Mouse (Mus musculus): ENCODE measurements around the gene Mthfd1l. TPM values are rescaled to one million over a fixed set of nuclear protein-coding genes. Genes with fewer than 3 reads are reported as not detected.

The Mthfd1l gene
- polyA plus RNA-seq, 1 experiment, result 5.8 TPM

DNA sequence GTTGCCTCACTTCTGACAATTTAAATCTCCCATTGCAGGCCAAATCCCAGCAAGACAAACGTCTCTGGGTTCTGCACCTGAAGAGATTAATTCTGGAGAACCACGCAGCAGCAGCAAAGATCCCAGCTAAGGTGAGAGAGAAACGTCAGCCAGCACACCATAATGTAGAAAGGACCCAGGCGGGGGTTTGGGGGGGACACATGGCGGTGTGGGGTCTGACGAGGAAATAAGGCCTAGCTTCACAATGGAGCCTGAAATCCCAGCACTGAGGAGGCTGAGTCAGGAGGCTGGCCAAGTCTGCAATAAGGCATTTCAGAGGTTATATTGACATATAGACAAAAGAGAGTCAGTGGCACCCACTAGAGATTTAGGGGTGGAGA, 32.3 kb upstream of the Mthfd1l start:
- 91% methylated on average over 6 of the region's 6 CpGs for WGBS
- no peak overlapping the region for H3K27ac ChIP-seq (ENCODE audit: insufficient read depth, low read length)
- no peaks in the 10 kb centered on the region for H3K4me1 ChIP-seq (ENCODE audit: control insufficient read depth, insufficient read depth, insufficient read length)
- DNase-seq (ENCODE audit: low read depth in 1 of 2, low spot score in 2 of 2), result no peak
- TF ChIP-seq POLR2A (IDR thresholded peaks at IDR 0.05; ENCODE audit: low read depth, low read length), result no peak
- TF ChIP-seq CTCF (IDR thresholded peaks at IDR 0.05; ENCODE audit: extremely low read depth, insufficient read depth, insufficient read length, insufficient replicate concordance), result no peak
- no peaks in the 10 kb centered on the region for H3K27me3 ChIP-seq (ENCODE audit: control insufficient read depth, insufficient read depth, low read length)
- H3K4me3 ChIP-seq (ENCODE audit: extremely low read depth, insufficient read depth, insufficient read length), result no peak overlapping the region
- no peaks in the 10 kb centered on the region for H3K36me3 ChIP-seq (ENCODE audit: control insufficient read depth, insufficient read depth, low read length)

DNA sequence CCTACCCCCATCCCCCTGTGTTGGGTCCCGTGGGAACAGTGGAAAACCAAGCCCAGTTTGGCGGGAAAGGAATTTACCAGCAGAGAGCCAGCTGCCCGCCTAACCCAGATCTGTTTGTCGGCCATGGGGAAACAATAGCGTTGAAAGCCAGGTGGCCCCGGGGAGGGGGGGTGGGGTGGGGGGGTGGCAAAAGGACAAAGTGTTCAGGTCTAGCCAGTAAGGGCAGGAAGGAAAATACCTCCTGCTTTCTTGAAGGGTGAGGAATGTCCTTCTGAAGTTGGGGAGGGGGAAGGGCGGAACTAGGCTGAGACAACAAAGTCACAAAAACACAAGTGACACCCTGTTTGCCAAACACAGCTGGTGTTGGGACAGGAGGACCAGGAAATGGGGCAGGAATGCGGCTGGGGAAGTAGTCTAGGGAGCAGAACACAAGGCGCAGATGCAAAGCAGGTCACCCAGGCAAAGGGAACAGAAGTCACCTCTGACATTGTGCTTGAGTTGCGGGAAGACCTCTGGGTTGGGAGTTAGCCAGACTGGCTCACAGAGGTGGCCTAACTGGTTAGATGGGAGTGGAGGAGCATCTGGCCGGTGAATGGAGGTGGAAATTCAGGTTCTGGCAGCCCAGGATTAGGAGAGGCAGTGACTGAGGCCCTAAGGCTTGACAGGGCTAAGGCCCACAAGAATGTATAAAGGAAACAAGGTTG, 31.7 kb upstream of the Mthfd1l start:
- no peak for DNase-seq (ENCODE audit: low read depth in 1 of 2, low spot score in 2 of 2)
- Histone ChIP-seq H3K4me3 (ENCODE audit: extremely low read depth, insufficient read depth, insufficient read length) (no peak overlapping the region), H3K27ac (ENCODE audit: insufficient read depth, low read length) (no peak overlapping the region), H3K36me3 (ENCODE audit: control insufficient read depth, insufficient read depth, low read length) (no peaks in the 10 kb centered on the region), H3K27me3 (ENCODE audit: control insufficient read depth, insufficient read depth, low read length) (no peaks in the 10 kb centered on the region), H3K4me1 (ENCODE audit: control insufficient read depth, insufficient read depth, insufficient read length) (no peaks in the 10 kb centered on the region)
- no peak for TF ChIP-seq POLR2A (IDR thresholded peaks at IDR 0.05; ENCODE audit: low read depth, low read length)
- TF ChIP-seq CTCF (IDR thresholded peaks at IDR 0.05; ENCODE audit: extremely low read depth, insufficient read depth, insufficient read length, insufficient replicate concordance), result no peak
- whole genome bisulfite sequencing, result 83% methylated on average over 11 of the region's 11 CpGs

DNA sequence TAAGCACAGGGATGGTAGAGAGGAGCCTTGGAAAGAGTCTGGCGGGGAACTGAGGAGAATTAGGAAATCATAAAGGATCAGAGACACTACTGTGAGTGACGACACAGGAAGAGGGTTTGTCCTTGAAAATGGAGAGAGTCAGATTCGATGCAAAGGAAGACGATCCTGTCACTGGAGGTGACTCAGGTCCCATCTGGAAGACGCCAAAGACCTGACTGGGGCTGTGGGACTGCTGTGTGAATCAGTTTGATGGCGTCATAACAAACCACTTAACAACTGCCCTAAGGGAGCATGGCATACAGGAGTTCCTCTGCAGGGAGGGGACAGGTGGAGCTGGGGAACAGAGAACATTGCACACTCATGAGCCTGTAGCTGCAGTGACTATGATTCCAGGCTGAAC, 30.6 kb upstream of the Mthfd1l start:
- H3K27me3 ChIP-seq (ENCODE audit: control insufficient read depth, insufficient read depth, low read length), result no peaks in the 10 kb centered on the region
- no peaks in the 10 kb centered on the region for H3K4me1 ChIP-seq (ENCODE audit: control insufficient read depth, insufficient read depth, insufficient read length)
- no peak for DNase-seq (ENCODE audit: low read depth in 1 of 2, low spot score in 2 of 2)
- WGBS, result 78% methylated on average over 6 of the region's 6 CpGs
- no peak overlapping the region for H3K4me3 ChIP-seq (ENCODE audit: extremely low read depth, insufficient read depth, insufficient read length)
- no peak for TF ChIP-seq POLR2A (IDR thresholded peaks at IDR 0.05; ENCODE audit: low read depth, low read length)
- no peak for TF ChIP-seq CTCF (IDR thresholded peaks at IDR 0.05; ENCODE audit: extremely low read depth, insufficient read depth, insufficient read length, insufficient replicate concordance)
- H3K36me3 ChIP-seq (ENCODE audit: control insufficient read depth, insufficient read depth, low read length), result no peaks in the 10 kb centered on the region
- no peak overlapping the region for H3K27ac ChIP-seq (ENCODE audit: insufficient read depth, low read length)

DNA sequence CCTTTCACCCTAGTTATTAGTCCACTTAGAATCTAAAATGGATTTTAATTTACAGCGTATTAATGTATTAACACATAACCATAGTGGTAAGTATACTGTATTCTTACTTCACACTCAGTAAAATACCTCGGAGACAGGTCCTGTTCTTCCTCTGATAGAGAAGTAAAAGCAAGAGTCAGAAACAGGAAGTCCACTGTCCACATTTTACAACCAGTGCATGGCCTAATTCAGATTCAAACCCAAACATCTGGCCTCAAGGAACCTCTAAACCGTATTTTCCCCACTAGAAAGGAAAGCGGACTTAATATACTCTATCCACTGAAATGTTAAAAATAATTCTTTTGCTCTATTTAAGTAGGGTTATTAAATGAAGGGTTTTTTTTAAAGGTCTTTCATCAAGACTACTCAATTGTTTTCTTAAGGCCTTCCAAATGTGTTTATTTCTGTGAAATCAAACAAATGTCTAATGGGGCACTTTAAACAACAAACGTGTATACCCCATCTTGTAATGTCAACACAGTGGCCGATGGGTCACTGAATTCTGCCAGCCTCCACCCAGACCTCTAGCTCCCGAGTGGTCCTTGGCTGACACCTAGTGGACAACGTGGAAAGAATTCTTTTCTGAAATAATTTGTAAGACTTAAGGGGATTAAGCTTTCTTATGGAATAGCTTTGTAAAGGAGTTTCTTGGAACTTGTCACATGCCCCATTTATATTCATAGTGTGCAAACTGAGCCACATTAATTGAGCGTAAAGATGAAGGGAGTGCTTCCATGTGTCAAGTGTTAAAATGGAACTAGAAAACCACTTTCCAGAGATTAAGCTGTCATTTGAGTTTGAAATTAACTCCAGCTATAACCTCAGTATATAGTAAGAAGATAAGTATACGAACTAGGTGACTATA, 29.2 kb upstream of the Mthfd1l start:
- H3K4me1 ChIP-seq (ENCODE audit: control insufficient read depth, insufficient read depth, insufficient read length), result no peaks in the 10 kb centered on the region
- H3K27me3 ChIP-seq (ENCODE audit: control insufficient read depth, insufficient read depth, low read length), result no peaks in the 10 kb centered on the region
- peak; percentile 15 to 57 for DNase-seq (ENCODE audit: low read depth in 1 of 2, low spot score in 2 of 2)
- H3K27ac ChIP-seq (ENCODE audit: insufficient read depth, low read length), result no peak overlapping the region
- no peaks in the 10 kb centered on the region for H3K36me3 ChIP-seq (ENCODE audit: control insufficient read depth, insufficient read depth, low read length)
- 21% methylated on average over 10 of the region's 10 CpGs for WGBS
- no peak overlapping the region for H3K4me3 ChIP-seq (ENCODE audit: extremely low read depth, insufficient read depth, insufficient read length)
- TF ChIP-seq POLR2A (IDR thresholded peaks at IDR 0.05; ENCODE audit: low read depth, low read length) (no peak), CTCF (IDR thresholded peaks at IDR 0.05; ENCODE audit: extremely low read depth, insufficient read depth, insufficient read length, insufficient replicate concordance) (peak; percentile 61; the same call in 1 of the 2 replicates)

- WGBS, result 94% methylated on average over 17 of the region's 17 CpGs
- no peak overlapping the region for H3K27ac ChIP-seq (ENCODE audit: insufficient read depth, low read length)
- DNase-seq (ENCODE audit: low read depth in 1 of 2, low spot score in 2 of 2), result no peak
- TF ChIP-seq POLR2A (IDR thresholded peaks at IDR 0.05; ENCODE audit: low read depth, low read length) (no peak), CTCF (IDR thresholded peaks at IDR 0.05; ENCODE audit: extremely low read depth, insufficient read depth, insufficient read length, insufficient replicate concordance) (no peak)
- H3K4me3 ChIP-seq (ENCODE audit: extremely low read depth, insufficient read depth, insufficient read length), result no peak overlapping the region
- H3K27me3 ChIP-seq (ENCODE audit: control insufficient read depth, insufficient read depth, low read length), result no peaks in the 10 kb centered on the region
- H3K4me1 ChIP-seq (ENCODE audit: control insufficient read depth, insufficient read depth, insufficient read length), result no peaks in the 10 kb centered on the region
- H3K36me3 ChIP-seq (ENCODE audit: control insufficient read depth, insufficient read depth, low read length), result no peaks in the 10 kb centered on the region
Measured at GRCm38 (mm10) chr10:3946871-3947270, 26.0 kb upstream of the Mthfd1l start.

DNA sequence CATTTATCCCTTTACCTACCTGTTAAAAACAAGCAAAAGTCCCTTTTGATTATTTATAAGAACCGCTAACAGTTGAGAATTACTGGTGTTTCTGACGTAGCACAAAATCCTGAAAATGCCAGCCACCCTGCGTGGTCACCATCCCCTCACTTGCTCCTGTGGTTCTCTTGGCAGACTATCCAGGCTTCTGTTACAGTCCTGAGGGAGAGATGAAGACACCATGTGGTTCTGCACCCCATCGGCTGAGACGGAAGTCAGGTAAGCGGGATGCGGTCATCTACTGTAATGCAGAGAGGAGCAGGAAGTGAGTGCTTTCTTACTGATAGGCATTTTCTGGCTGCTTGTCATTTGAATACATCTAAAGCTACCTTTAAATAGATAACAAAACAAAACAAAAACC, 25.6 kb upstream of the Mthfd1l start:
- TF ChIP-seq CTCF (IDR thresholded peaks at IDR 0.05; ENCODE audit: extremely low read depth, insufficient read depth, insufficient read length, insufficient replicate concordance), result no peak
- no peak for TF ChIP-seq POLR2A (IDR thresholded peaks at IDR 0.05; ENCODE audit: low read depth, low read length)
- 87% methylated on average over 7 of the region's 7 CpGs for WGBS
- H3K4me3 ChIP-seq (ENCODE audit: extremely low read depth, insufficient read depth, insufficient read length), result no peak overlapping the region

More for the DNA sequence above, 25.6 kb upstream of the Mthfd1l start:
- H3K4me1 ChIP-seq (ENCODE audit: control insufficient read depth, insufficient read depth, insufficient read length), result no peaks in the 10 kb centered on the region
- no peaks in the 10 kb centered on the region for H3K27me3 ChIP-seq (ENCODE audit: control insufficient read depth, insufficient read depth, low read length)
- no peaks in the 10 kb centered on the region for H3K36me3 ChIP-seq (ENCODE audit: control insufficient read depth, insufficient read depth, low read length)
- no peak for DNase-seq (ENCODE audit: low read depth in 1 of 2, low spot score in 2 of 2)
- H3K27ac ChIP-seq (ENCODE audit: insufficient read depth, low read length), result no peak overlapping the region
